Mouse (Mus musculus) megakaryocyte, embryonic 14.5 days (primary cell): ENCODE results near the gene Nrarp.

ENCODE experiments used
- FLI1 ChIP-seq: IDR thresholded peaks from 2 replicates; pipeline ENCODE4 v1.6.1; 2012; ENCODE audit warnings: low read length, inconsistent platforms, mixed read lengths
- GATA1 ChIP-seq: IDR thresholded peaks from 3 replicates; pipeline ENCODE4 v1.6.1; 2012; ENCODE audit warnings: mixed read lengths, low read length, inconsistent platforms, borderline replicate concordance

- TF ChIP-seq GATA1 (no peak), FLI1 (no peak)
Observed at GRCm38 (mm10) chr2:25175690-25176078, 4.9 kb upstream of the Nrarp start.
